Mouse (Mus musculus) lung, adult 2 months (tissue): Measurements from ENCODE around the gene Srebf1.

Experiments used
- CTCF ChIP-seq: fragments of 200-500 bp; IDR thresholded peaks from 2 replicates; pipeline ENCODE4 v1.5.1; 2011; ENCODE audit warnings: mild to moderate bottlenecking, low read length, control low read depth; ENCODE audit not compliant: insufficient read depth
- POLR2A ChIP-seq: fragments of 200-500 bp; IDR thresholded peaks from 2 replicates; pipeline ENCODE4 v1.6.1; 2011; ENCODE audit warnings: low read depth, mild to moderate bottlenecking, control low read depth, low read length, borderline replicate concordance; ENCODE audit errors: extremely low read depth

- no peak for TF ChIP-seq CTCF
- no peak for TF ChIP-seq POLR2A
These were observed 23.7 kb upstream of the Srebf1 start for GRCm38 (mm10) chr11:60246077-60246476.
